Mouse (Mus musculus) heart, postnatal 0 days (tissue): ENCODE measurements around the gene Adarb1.

Experiments used
- CTCF ChIP-seq: IDR thresholded peaks from 2 replicates; pipeline ENCODE4 v1.5.1; 2016; ENCODE audit warnings: antibody characterized with exemption, control low read depth, low read depth
- EP300 ChIP-seq: IDR thresholded peaks from 2 replicates; pipeline ENCODE4 v1.6.1; 2016; ENCODE audit warnings: antibody characterized with exemption, low read depth

DNA sequence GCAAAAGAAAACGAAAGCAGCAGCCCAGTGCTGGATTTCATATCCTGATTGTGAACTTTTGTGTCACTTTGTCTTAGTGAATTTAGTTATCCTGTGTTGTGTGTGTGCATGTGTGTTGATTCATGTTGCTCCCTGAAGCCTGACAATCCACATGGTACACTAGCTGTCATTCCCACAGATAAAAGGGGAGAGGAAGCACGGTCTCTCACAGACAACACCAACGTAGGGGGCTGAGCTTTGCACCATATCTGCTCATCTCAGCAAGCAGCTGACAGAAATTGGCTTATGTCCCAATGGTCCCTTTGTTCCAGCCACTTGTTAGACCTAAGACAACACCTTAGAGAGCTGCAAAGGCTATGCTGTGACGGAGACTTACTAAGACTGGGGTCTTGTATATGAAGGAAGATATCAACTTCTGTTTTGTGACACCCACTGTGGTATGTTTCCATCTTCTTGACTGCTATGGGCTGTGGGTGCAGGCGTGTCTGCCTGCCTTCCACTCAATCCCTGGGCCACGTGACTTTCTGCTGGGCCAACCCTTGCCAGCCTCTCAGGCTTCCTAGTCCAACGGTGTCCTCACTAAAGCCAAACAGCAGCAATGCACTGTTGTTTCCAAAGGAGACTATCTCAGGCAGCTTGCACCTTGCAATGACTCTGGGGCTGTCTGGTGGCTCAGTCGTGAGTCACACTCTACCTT is 117.7 kb downstream of the Adarb1 start:
- TF ChIP-seq CTCF (no peak), EP300 (no peak)
